Mouse (Mus musculus) lung, embryonic 16.5 days (tissue): ENCODE results near the gene Pdgfa. TPM values are rescaled to one million over a fixed set of nuclear protein-coding genes. Genes with fewer than 3 reads are reported as not detected.
A peak's percentile ranks its signal among the peaks of the same experiment; 100 is the strongest.

Experiments
- ATAC-seq: fragments of 200-750 bp; cut with Nextera tagmentation; 2 replicates; pipeline ENCODE4 v1.8.0; 2017; ENCODE audit warnings: low read depth, mild to moderate bottlenecking, moderate library complexity
- H3K27ac ChIP-seq: fragments of 300-500 bp; sonication (generic); 2 replicates; pipeline ENCODE4 v1.5.1; 2014; ENCODE audit warnings: mild to moderate bottlenecking, control low read depth, low read length
- H3K27me3 ChIP-seq: fragments of 300-500 bp; sonication (generic); 2 replicates; pipeline ENCODE4 v1.6.1; 2014; ENCODE audit warnings: low read depth, low read length, mixed read lengths; ENCODE audit not compliant: control insufficient read depth, insufficient read depth
- H3K36me3 ChIP-seq: fragments of 300-500 bp; sonication (generic); 2 replicates; pipeline ENCODE4 v1.6.1; 2014; ENCODE audit warnings: low read length; ENCODE audit not compliant: control insufficient read depth, insufficient read depth
- H3K4me1 ChIP-seq: fragments of 300-500 bp; sonication (generic); replicated peaks from 2 replicates; pipeline ENCODE4 v1.6.1; 2014; ENCODE audit warnings: low read length, mixed read lengths; ENCODE audit not compliant: control insufficient read depth, insufficient read depth
- H3K4me2 ChIP-seq: fragments of 300-500 bp; sonication (generic); 2 replicates; pipeline ENCODE4 v1.6.1; 2014; ENCODE audit warnings: low read depth, low read length, control low read depth
- H3K4me3 ChIP-seq: fragments of 300-500 bp; sonication (generic); 2 replicates; pipeline ENCODE4 v1.5.1; 2014; ENCODE audit warnings: mild to moderate bottlenecking, low read length, control low read depth
- H3K9ac ChIP-seq: fragments of 300-500 bp; sonication (generic); 2 replicates; pipeline ENCODE4 v1.6.1; 2014; ENCODE audit warnings: low read length, control low read depth
- H3K9me3 ChIP-seq: fragments of 300-500 bp; sonication (generic); 2 replicates; pipeline ENCODE4 v1.6.1; 2016; ENCODE audit warnings: low read length; ENCODE audit not compliant: control insufficient read depth
- WGBS: fragments of 180-500 bp; shearing (Covaris S2); extraction: QIAGEN DNeasy Blood & Tissue Kit; methylation state at CpG from one replicate; pipeline ENCODE4 v1.1.7; 2014; 5-methylcytosine and 5-hydroxymethylcytosine counted together
- polyA plus RNA-seq: library from polyadenylated mRNA; unstranded; fragments of >200 nt; fragmentation: Nextera tagmentation; extraction: Ambion mirVana; gene quantifications from 2 replicates; pipeline ENCODE4 v1.2.1, GENCODE M21; 2015

Pdgfa gene
- polyA plus RNA-seq, 1 experiment from 2014 or later: 56.7 TPM

DNA sequence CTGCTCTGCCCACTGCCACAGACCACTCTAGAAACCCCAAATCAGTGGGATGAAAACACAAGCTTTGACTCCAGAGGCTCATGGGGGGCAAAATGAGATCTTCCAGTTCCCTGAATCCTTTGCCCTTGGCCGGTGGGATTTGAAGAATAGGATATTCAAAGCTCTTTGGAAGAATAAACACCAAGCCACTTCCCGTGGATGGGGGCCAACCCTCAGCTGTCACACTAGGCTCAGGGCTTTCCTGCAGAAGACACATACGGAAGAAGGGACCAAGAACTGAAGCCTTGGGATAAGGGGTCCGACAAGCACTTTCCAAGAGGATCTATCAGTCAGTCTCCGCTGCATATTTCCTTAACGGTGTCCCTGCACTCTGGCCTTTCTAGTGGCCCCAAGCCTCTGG lies 48.0 kb downstream of the Pdgfa start:
- H3K27me3 ChIP-seq: no peaks in the 10 kb centered on the region
- H3K36me3 ChIP-seq: no peaks in the 10 kb centered on the region
- WGBS: 23% methylated on average over 6 of the region's 6 CpGs
- H3K27ac ChIP-seq: peak overlapping the region; percentile 73
- H3K4me1 ChIP-seq: peaks cover 37% of the 10 kb centered on the region
- no peak for ATAC-seq
- H3K4me3 ChIP-seq: no peak overlapping the region
- H3K9me3 ChIP-seq: no peaks in the 10 kb centered on the region
- H3K4me2 ChIP-seq: 0 out of 2 replicates have a peak overlapping the region, but pooled peaks have one; percentile 2
- no peak overlapping the region for H3K9ac ChIP-seq

GRCm38 (mm10) chr5:138948031-138948980 lies 48.9 kb downstream of the Pdgfa start:
- Histone ChIP-seq H3K9ac (no peak overlapping the region), H3K4me2 (peak overlapping the region; percentile 28), H3K27me3 (no peaks in the 10 kb centered on the region), H3K9me3 (no peaks in the 10 kb centered on the region), H3K36me3 (no peaks in the 10 kb centered on the region), H3K27ac (peak overlapping the region; percentile 73), H3K4me1 (peaks cover 35% of the 10 kb centered on the region), H3K4me3 (no peak overlapping the region)
- WGBS: 16% methylated on average over 13 of the region's 13 CpGs
- ATAC-seq: peak; percentile 80

DNA sequence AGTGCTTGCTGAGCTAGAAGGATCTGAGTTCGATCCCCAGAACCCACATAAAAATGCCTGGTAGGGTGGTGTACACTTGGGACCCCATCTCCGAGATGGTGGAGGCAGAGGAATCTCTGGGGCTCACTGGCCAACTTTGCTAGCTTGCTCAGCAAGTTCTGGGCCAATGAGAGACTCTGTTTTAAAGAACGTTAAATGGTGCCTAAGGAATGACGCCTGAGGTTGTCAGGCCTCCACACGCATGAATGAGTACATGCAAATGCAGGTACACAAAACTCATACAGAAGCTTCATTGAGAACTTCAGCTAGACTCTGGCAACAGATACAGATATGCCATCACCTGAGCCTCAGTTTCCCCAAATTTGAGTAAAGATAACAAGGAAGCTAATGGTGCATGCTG lies 49.7 kb downstream of the Pdgfa start:
- Histone ChIP-seq H3K36me3 (no peaks in the 10 kb centered on the region), H3K27me3 (no peaks in the 10 kb centered on the region), H3K4me1 (peaks cover 27% of the 10 kb centered on the region), H3K27ac (peak overlapping the region; percentile 25; the same call in 1 of the 2 replicates), H3K9me3 (no peaks in the 10 kb centered on the region), H3K4me3 (no peak overlapping the region), H3K9ac (no peak overlapping the region), H3K4me2 (peak overlapping the region; percentile 28)
- ATAC-seq: no peak
- WGBS: 71% methylated on average over 5 of the region's 5 CpGs

DNA sequence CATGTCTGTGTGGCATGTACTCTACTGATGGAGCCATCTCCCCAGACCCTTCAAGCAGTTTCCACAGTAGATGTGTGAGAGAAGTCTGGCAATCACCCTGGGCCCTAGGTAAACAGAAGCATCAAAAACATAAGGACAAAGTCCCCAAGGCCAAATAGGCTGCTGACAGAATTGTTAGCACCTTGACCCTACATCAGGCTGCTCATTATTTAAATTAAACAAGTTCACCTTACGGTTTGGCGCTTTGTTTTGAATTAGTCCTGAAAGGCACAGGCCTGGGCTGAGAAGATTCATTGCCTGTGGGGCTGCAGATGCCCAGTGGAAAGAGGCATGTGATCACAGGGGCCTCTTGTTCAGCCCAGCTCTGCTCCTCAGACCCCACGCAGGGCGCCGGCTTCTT lies 50.2 kb downstream of the Pdgfa start:
- Histone ChIP-seq H3K4me1 (peaks cover 27% of the 10 kb centered on the region), H3K36me3 (no peaks in the 10 kb centered on the region), H3K9me3 (no peaks in the 10 kb centered on the region), H3K27me3 (no peaks in the 10 kb centered on the region), H3K4me3 (no peak overlapping the region), H3K9ac (no peak overlapping the region), H3K4me2 (no peak overlapping the region), H3K27ac (no peak overlapping the region)
- 76% methylated on average over 5 of the region's 5 CpGs for WGBS
- ATAC-seq: no peak

- Histone ChIP-seq H3K9me3 (no peaks in the 10 kb centered on the region), H3K9ac (no peak overlapping the region), H3K36me3 (no peaks in the 10 kb centered on the region), H3K27me3 (no peaks in the 10 kb centered on the region), H3K4me1 (peaks cover 27% of the 10 kb centered on the region), H3K4me2 (no peak overlapping the region), H3K27ac (no peak overlapping the region), H3K4me3 (no peak overlapping the region)
- 70% methylated on average over 3 of the region's 3 CpGs for WGBS
- ATAC-seq: no peak
Measured at GRCm38 (mm10) chr5:138945011-138945410, 52.2 kb downstream of the Pdgfa start.

DNA sequence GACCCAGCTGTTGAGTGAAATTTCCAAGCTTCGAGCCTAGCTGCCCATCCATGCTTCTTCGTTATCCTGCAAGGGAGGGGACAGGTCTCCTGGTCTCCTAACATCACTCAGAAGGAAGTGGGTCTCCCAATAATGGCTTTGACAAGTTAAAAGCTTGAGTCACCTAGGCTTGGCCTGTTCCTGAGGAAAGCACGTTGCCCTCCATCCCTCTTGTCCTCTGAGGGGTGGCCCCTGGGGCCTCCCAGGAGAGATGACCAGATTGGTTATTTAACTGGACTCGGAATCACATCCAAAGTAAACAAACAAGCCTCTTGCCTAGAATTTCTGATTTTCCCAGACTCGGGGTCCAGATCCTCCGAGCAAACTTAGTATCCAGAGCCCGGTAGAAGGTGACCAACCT lies 52.6 kb downstream of the Pdgfa start:
- Histone ChIP-seq H3K27ac (no peak overlapping the region), H3K4me2 (no peak overlapping the region), H3K4me1 (peaks cover 26% of the 10 kb centered on the region), H3K9ac (no peak overlapping the region), H3K36me3 (no peaks in the 10 kb centered on the region), H3K27me3 (no peaks in the 10 kb centered on the region), H3K4me3 (no peak overlapping the region), H3K9me3 (no peaks in the 10 kb centered on the region)
- ATAC-seq: no peak
- 60% methylated on average over 7 of the region's 7 CpGs for WGBS

DNA sequence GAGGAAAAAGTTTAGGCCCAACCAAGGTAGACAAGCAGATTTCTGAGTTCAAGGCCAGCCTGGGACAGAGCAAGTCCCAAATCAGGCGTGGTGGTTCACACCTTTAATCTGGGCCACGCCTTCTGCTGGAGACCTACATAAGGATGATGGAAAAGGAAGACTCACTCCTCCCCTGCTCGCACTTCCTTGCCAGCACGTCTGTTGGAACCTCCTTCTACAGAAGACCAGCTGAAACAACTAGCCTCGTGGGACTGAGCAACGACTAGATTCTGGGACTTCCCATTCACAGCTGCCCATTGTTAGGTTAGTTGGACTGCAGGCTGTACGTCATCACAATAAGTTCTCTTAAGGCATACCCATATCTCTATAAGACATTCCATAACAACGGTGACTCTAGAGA lies 55.3 kb downstream of the Pdgfa start:
- Histone ChIP-seq H3K9me3 (no peaks in the 10 kb centered on the region), H3K4me2 (no peak overlapping the region), H3K4me3 (no peak overlapping the region), H3K9ac (no peak overlapping the region), H3K4me1 (peaks cover 3% of the 10 kb centered on the region; the same call in 1 of the 2 replicates), H3K27ac (no peak overlapping the region), H3K36me3 (no peaks in the 10 kb centered on the region), H3K27me3 (no peaks in the 10 kb centered on the region)
- ATAC-seq: no peak
- 64% methylated on average over 8 of the region's 8 CpGs for whole genome bisulfite sequencing

DNA sequence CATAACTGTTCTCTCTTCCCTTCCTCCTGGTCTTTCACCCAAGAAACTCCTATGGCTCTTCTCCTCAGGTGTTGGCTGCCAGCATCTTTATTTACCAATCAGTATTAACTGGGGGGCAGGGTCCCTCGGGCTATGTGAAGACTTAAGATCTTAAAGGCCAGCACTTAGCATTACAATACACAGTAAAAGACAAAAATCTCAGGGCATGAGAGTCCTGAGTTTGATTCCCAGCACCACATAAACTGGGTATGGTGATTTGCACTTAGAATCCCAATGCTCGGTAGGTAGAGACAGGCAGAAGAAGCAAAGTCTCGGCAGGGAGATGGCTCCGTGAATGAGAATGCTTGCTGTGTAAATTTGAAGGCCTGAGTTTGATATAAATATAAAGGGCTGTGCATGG lies 56.6 kb downstream of the Pdgfa start:
- WGBS: 81% methylated on average over 4 of the region's 4 CpGs
- H3K27me3 ChIP-seq: no peaks in the 10 kb centered on the region
- no peaks in the 10 kb centered on the region for H3K36me3 ChIP-seq
- H3K27ac ChIP-seq: no peak overlapping the region
- H3K9me3 ChIP-seq: no peaks in the 10 kb centered on the region
- no peak overlapping the region for H3K4me2 ChIP-seq
- H3K9ac ChIP-seq: no peak overlapping the region
- peaks cover 3% of the 10 kb centered on the region; the same call in 1 of the 2 replicates for H3K4me1 ChIP-seq
- no peak overlapping the region for H3K4me3 ChIP-seq
- no peak for ATAC-seq

DNA sequence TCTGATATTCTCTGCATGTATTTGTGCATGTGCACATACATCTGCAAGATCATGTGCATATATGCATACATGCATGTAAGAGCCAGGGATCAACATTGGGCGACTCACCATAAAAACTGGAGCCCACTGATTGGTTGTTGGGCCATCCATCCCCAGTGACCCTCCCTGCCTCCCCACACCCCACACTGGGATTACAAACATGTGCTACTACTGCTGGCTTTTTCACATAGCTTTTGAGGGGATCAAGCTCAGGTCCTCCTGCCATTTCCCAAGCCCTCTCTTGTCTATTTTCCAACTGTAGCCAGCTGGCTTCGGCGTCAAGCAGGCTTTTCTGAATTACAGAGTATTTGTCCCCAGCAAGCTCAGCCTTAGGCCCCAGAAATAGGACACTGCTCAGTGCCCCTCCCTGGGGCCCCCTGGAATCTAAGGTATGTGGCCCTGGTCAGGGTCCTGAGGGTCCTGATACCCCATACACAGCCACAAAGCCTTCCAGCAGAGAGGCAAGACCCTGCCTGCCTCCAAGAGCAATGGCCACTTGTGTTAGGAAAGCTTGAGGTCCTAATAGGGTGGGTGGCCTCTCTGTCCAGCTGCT lies 58.5 kb downstream of the Pdgfa start:
- Histone ChIP-seq H3K9me3 (no peaks in the 10 kb centered on the region), H3K9ac (no peak overlapping the region), H3K36me3 (no peaks in the 10 kb centered on the region), H3K27me3 (no peaks in the 10 kb centered on the region), H3K4me3 (no peak overlapping the region), H3K27ac (no peak overlapping the region), H3K4me1 (peaks cover 3% of the 10 kb centered on the region; the same call in 1 of the 2 replicates), H3K4me2 (no peak overlapping the region)
- 44% methylated on average over 3 of the region's 3 CpGs for WGBS
- ATAC-seq: no peak
